Mouse (Mus musculus) megakaryocyte, embryonic 14.5 days (primary cell): ENCODE measurements at regions not wholly inside any gene's neighbourhood (a gene's known extent, or its start where the extent isn't known, plus 50 kb on each side); places are given as distances from the start of the nearest gene placed in this dataset.
"Not testable (repeated sequence)": the region's sequence is repeated elsewhere in the genome, so short reads cannot be mapped to it uniquely, and the experiment has no call there.

Source experiments
- H3K27me3 ChIP-seq: replicated peaks from 2 replicates; pipeline ENCODE3; 2012; ENCODE audit warnings: inconsistent platforms
- H3K36me3 ChIP-seq: replicated peaks from 2 replicates; pipeline ENCODE3; 2012; ENCODE audit warnings: low read length, inconsistent platforms, mixed read lengths
- H3K4me1 ChIP-seq: 2 replicates; pipeline ENCODE4 v1.6.1; 2012; ENCODE audit warnings: inconsistent platforms
- H3K4me3 ChIP-seq: replicated peaks from 2 replicates; pipeline ENCODE3; 2012; ENCODE audit warnings: moderate library complexity, mild to moderate bottlenecking, inconsistent platforms
- H3K9me3 ChIP-seq: 2 replicates; pipeline ENCODE4 v1.6.1; 2012; ENCODE audit warnings: inconsistent platforms
- FLI1 ChIP-seq: IDR thresholded peaks from 2 replicates; pipeline ENCODE4 v1.6.1; 2012; ENCODE audit warnings: low read length, inconsistent platforms, mixed read lengths
- GATA1 ChIP-seq: IDR thresholded peaks from 3 replicates; pipeline ENCODE4 v1.6.1; 2012; ENCODE audit warnings: mixed read lengths, low read length, inconsistent platforms, borderline replicate concordance

GRCm38 (mm10) chr5:148756246-148756930 lies 172.7 kb downstream of the Katnal1 start:
- Histone ChIP-seq H3K4me1 (no peaks in the 10 kb centered on the region), H3K9me3 (peaks cover 41% of the 10 kb centered on the region), H3K36me3 (no peaks in the 10 kb centered on the region), H3K27me3 (no peaks in the 10 kb centered on the region), H3K4me3 (no peak overlapping the region)
- TF ChIP-seq FLI1 (no peak), GATA1 (no peak)

GRCm38 (mm10) chr5:148755807-148756206 lies 173.3 kb downstream of the Katnal1 start:
- Histone ChIP-seq H3K36me3 (no peaks in the 10 kb centered on the region), H3K4me3 (no peak overlapping the region), H3K9me3 (peaks cover 41% of the 10 kb centered on the region), H3K27me3 (no peaks in the 10 kb centered on the region), H3K4me1 (no peaks in the 10 kb centered on the region)
- TF ChIP-seq GATA1 (no peak), FLI1 (no peak)

- no peaks in the 10 kb centered on the region for H3K4me1 ChIP-seq
- H3K4me3 ChIP-seq = no peak overlapping the region
- peaks cover 41% of the 10 kb centered on the region for H3K9me3 ChIP-seq
- no peaks in the 10 kb centered on the region for H3K27me3 ChIP-seq
- no peaks in the 10 kb centered on the region for H3K36me3 ChIP-seq
- TF ChIP-seq GATA1 (no peak), FLI1 (no peak)
These were observed 174.2 kb downstream of the Katnal1 start for GRCm38 (mm10) chr5:148754896-148755295.

GRCm38 (mm10) chr5:148754363-148754762 lies 174.8 kb downstream of the Katnal1 start:
- H3K36me3 ChIP-seq = no peaks in the 10 kb centered on the region
- H3K4me3 ChIP-seq = no peak overlapping the region
- no peaks in the 10 kb centered on the region for H3K27me3 ChIP-seq
- H3K4me1 ChIP-seq = no peaks in the 10 kb centered on the region
- TF ChIP-seq FLI1 (no peak), GATA1 (no peak)
- peaks cover 41% of the 10 kb centered on the region for H3K9me3 ChIP-seq

GRCm38 (mm10) chr5:148753457-148753856 lies 175.7 kb downstream of the Katnal1 start:
- no peaks in the 10 kb centered on the region for H3K36me3 ChIP-seq
- H3K4me3 ChIP-seq = no peak overlapping the region
- TF ChIP-seq FLI1 = no peak
- TF ChIP-seq GATA1 = no peak
- peaks cover 41% of the 10 kb centered on the region for H3K9me3 ChIP-seq
- H3K4me1 ChIP-seq = no peaks in the 10 kb centered on the region
- H3K27me3 ChIP-seq = no peaks in the 10 kb centered on the region

- Histone ChIP-seq H3K4me1 (no peaks in the 10 kb centered on the region), H3K27me3 (no peaks in the 10 kb centered on the region), H3K36me3 (no peaks in the 10 kb centered on the region), H3K9me3 (peaks cover 38% of the 10 kb centered on the region), H3K4me3 (no peak overlapping the region)
- TF ChIP-seq GATA1 (no peak), FLI1 (no peak)
These were observed 177.1 kb downstream of the Katnal1 start for GRCm38 (mm10) chr5:148751980-148752379.

- peaks cover 34% of the 10 kb centered on the region for H3K9me3 ChIP-seq
- no peak overlapping the region for H3K4me3 ChIP-seq
- H3K27me3 ChIP-seq = no peaks in the 10 kb centered on the region
- TF ChIP-seq FLI1 (no peak), GATA1 (no peak)
- H3K36me3 ChIP-seq = no peaks in the 10 kb centered on the region
- no peaks in the 10 kb centered on the region for H3K4me1 ChIP-seq
These were observed 179.0 kb downstream of the Katnal1 start for GRCm38 (mm10) chr5:148750002-148750734.

GRCm38 (mm10) chr5:148747972-148748764 lies 181.0 kb downstream of the Katnal1 start:
- no peaks in the 10 kb centered on the region for H3K36me3 ChIP-seq
- H3K9me3 ChIP-seq = peaks cover 40% of the 10 kb centered on the region
- H3K27me3 ChIP-seq = no peaks in the 10 kb centered on the region
- H3K4me3 ChIP-seq = no peak overlapping the region
- H3K4me1 ChIP-seq = no peaks in the 10 kb centered on the region
- no peak for TF ChIP-seq GATA1
- TF ChIP-seq FLI1 = no peak

GRCm38 (mm10) chr5:148747549-148747948 lies 181.6 kb downstream of the Katnal1 start:
- no peaks in the 10 kb centered on the region for H3K36me3 ChIP-seq
- no peaks in the 10 kb centered on the region for H3K4me1 ChIP-seq
- H3K27me3 ChIP-seq = no peaks in the 10 kb centered on the region
- peaks cover 37% of the 10 kb centered on the region for H3K9me3 ChIP-seq
- no peak overlapping the region for H3K4me3 ChIP-seq
- no peak for TF ChIP-seq GATA1
- no peak for TF ChIP-seq FLI1

- not testable (repeated sequence) for H3K4me3 ChIP-seq, H3K4me1 ChIP-seq, H3K27me3 ChIP-seq, H3K36me3 ChIP-seq
- H3K9me3 ChIP-seq = peaks cover 40% of the 10 kb centered on the region
These were observed 182.4 kb downstream of the Katnal1 start for GRCm38 (mm10) chr5:148746726-148747125.
